Mouse (Mus musculus): ENCODE measurements around the gene Slc24a2. TPM values are rescaled to one million over a fixed set of nuclear protein-coding genes. Genes with fewer than 3 reads are reported as not detected.

Gene Slc24a2
- polyA plus RNA-seq, 1 experiment from 2014 or later, result 0.05 TPM

DNA sequence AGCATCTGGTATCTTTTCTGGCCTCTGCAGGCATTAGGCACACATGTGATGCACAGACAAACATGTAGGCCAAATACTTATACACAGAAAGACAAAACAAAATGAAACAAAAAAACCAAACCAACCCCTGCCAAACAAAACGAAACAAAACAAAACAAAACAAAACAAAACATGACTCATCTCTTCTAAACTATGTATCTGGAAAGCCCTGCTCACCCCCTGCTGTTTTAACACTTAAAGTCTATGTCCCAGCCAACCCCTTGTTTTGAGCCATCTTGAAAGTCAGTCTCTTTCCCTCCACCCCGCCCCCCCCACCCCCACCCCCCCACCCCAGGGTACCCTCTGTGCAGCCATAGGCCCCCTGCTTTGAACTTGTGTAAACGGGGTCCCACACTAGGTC is 293.6 kb downstream of the Slc24a2 start:
- no peaks in the 10 kb centered on the region for H3K27me3 ChIP-seq (ENCODE audit: control insufficient read depth, insufficient read depth, low read length)
- H3K9me3 ChIP-seq (ENCODE audit: control insufficient read depth, low read length), result no peaks in the 10 kb centered on the region
- H3K27ac ChIP-seq (replicated peaks), result no peak overlapping the region
- H3K4me1 ChIP-seq (replicated peaks; ENCODE audit: control insufficient read depth, insufficient read depth), result no peaks in the 10 kb centered on the region
- no peak for ATAC-seq (ENCODE audit: low FRiP score, low TSS enrichment)
- H3K4me2 ChIP-seq (replicated peaks; ENCODE audit: low read depth), result no peak overlapping the region
- WGBS, result 53% methylated on average over 3 of the region's 3 CpGs
- no peak overlapping the region for H3K9ac ChIP-seq (ENCODE audit: low read length)
- no peak overlapping the region for H3K4me3 ChIP-seq (ENCODE audit: low read depth, low read length)
- no peaks in the 10 kb centered on the region for H3K36me3 ChIP-seq (ENCODE audit: control insufficient read depth, insufficient read depth, low read length)
- TF ChIP-seq CTCF (IDR thresholded peaks at IDR 0.05; ENCODE audit: low read depth), result no peak
- no peak for TF ChIP-seq EP300 (optimal IDR thresholded peaks at IDR 0.05)
- DNase-seq (ENCODE audit: low spot score), result no peak

DNA sequence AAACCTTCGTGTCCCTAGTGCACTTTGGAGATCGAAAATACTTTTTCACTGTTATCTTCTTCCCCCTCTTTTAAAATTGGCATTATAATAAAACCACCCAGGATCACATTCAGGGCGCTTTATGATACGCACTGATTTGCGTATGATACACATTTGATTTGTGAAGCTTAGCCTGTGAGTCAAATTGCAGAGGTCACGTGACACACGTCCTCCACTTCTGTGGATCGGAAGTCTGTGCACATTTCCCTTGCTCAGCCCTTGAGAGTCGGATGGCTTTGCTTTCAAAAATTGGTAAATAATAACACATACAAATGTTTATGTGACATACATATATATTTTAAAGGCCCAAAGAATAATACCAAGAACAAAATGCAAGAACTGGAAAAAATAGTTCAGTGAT is 294.1 kb downstream of the Slc24a2 start:
- H3K4me2 ChIP-seq (replicated peaks; ENCODE audit: low read depth), result no peak overlapping the region
- TF ChIP-seq CTCF (IDR thresholded peaks at IDR 0.05; ENCODE audit: low read depth) (no peak), EP300 (optimal IDR thresholded peaks at IDR 0.05) (no peak)
- H3K36me3 ChIP-seq (ENCODE audit: control insufficient read depth, insufficient read depth, low read length), result no peaks in the 10 kb centered on the region
- ATAC-seq (ENCODE audit: low FRiP score, low TSS enrichment) (no peak), DNase-seq (ENCODE audit: low spot score) (no peak)
- H3K9me3 ChIP-seq (ENCODE audit: control insufficient read depth, low read length), result no peaks in the 10 kb centered on the region
- no peaks in the 10 kb centered on the region for H3K4me1 ChIP-seq (replicated peaks; ENCODE audit: control insufficient read depth, insufficient read depth)
- 88% methylated on average over 9 of the region's 9 CpGs for WGBS
- H3K27ac ChIP-seq (replicated peaks), result no peak overlapping the region
- H3K4me3 ChIP-seq (ENCODE audit: low read depth, low read length), result no peak overlapping the region
- H3K9ac ChIP-seq (ENCODE audit: low read length), result no peak overlapping the region
- no peaks in the 10 kb centered on the region for H3K27me3 ChIP-seq (ENCODE audit: control insufficient read depth, insufficient read depth, low read length)

All from stomach, postnatal 0 days (tissue).